Mouse (Mus musculus) activated CD4-positive, CD25-positive, alpha-beta regulatory T cell (primary cell): Measurements from ENCODE around the gene Lck. TPM values are rescaled to one million over a fixed set of nuclear protein-coding genes. Genes with fewer than 3 reads are reported as not detected.

Source experiments
- polyA plus RNA-seq, 2 experiments: library from polyadenylated mRNA; unstranded; fragments of 100-300 nt; shearing (Covaris generic); gene quantifications; one replicate each; pipeline ENCODE4 v1.2.1; 2017

The Lck gene
- 1,000 to 10,000 TPM; 1,347 to 1,373 TPM for polyA plus RNA-seq

GRCm38 (mm10) chr4:129573430-129573829 lies at the start of gene Lck:
Gene Lck, minus strand, starts transcription at chr4:129573641.

GRCm38 (mm10) chr4:129618786-129619691 lies 45.6 kb upstream of the Lck start, which contains the start of gene Iqcc:
Gene Iqcc, minus strand, starts transcription at chr4:129619099.

GRCm38 (mm10) chr4:129614093-129614492 lies 40.7 kb upstream of the Lck start, which contains the start of gene Dcdc2b:
Gene Dcdc2b, minus strand, starts transcription at chr4:129614257.

GRCm38 (mm10) chr4:129600233-129601158 lies 27.1 kb upstream of the Lck start, which contains the start of the genes Eif3i and Tmem234:
Gene Eif3i, minus strand, starts transcription at chr4:129600648.
Gene Tmem234, plus strand, starts transcription at chr4:129600668.

GRCm38 (mm10) chr4:129578466-129578865 lies 5.0 kb upstream of the Lck start, which contains the start of gene Fam167b:
Gene Fam167b, minus strand, starts transcription at chr4:129578549.

GRCm38 (mm10) chr4:129542592-129543141 lies 30.8 kb downstream of the Lck start, which contains the start of gene Hdac1:
Gene Hdac1, minus strand, starts transcription at chr4:129542713.

GRCm38 (mm10) chr4:129513086-129513767 lies 60.2 kb downstream of the Lck start, which contains the start of gene Marcksl1:
Gene Marcksl1, plus strand, starts transcription at chr4:129513581.

Other genes with a start within 250 kb of the Lck start
- 100 to 1,000 TPM; 350 to 355 TPM for gene Rbbp4, start 238.3 kb downstream of the Lck start, polyA plus RNA-seq
- 10 to 100 TPM; 93.9 to 95.4 TPM for gene Zbtb8os, start 237.9 kb downstream of the Lck start, polyA plus RNA-seq
- 10 to 100 TPM in 1 of 2 experiments, 1 to 10 TPM in 1; 9.3 to 10.8 TPM for gene Zbtb8a, start 195.5 kb downstream of the Lck start, polyA plus RNA-seq
- under 1 TPM in 1 of 2 experiments, not detected in 1; 0.05 TPM for gene Zbtb8b, start 132.8 kb downstream of the Lck start, polyA plus RNA-seq
- 10 to 100 TPM; 26.0 to 29.6 TPM for gene Bsdc1, start 112.1 kb downstream of the Lck start, polyA plus RNA-seq
- gene Tssk3, start 82.6 kb downstream of the Lck start, polyA plus RNA-seq: not detected
- gene Fam229a, start 82.5 kb downstream of the Lck start, polyA plus RNA-seq: not detected
- 10 to 100 TPM; 49.7 to 61.2 TPM for gene Marcksl1, start 60.1 kb downstream of the Lck start, polyA plus RNA-seq
- 100 to 1,000 TPM; 282 to 317 TPM for gene Hdac1, start 30.9 kb downstream of the Lck start, polyA plus RNA-seq
- gene Fam167b, start 4.9 kb upstream of the Lck start, polyA plus RNA-seq: under 1 TPM in 1 of 2 experiments, not detected in 1; 0.47 TPM
- gene Eif3i, start 27.0 kb upstream of the Lck start, polyA plus RNA-seq: 100 to 1,000 TPM; 194 to 246 TPM
- 100 to 1,000 TPM; 215 to 273 TPM for gene Tmem234, start 27.0 kb upstream of the Lck start, polyA plus RNA-seq
- gene Dcdc2b, start 40.6 kb upstream of the Lck start, polyA plus RNA-seq: 1 to 10 TPM; 4.6 to 7.9 TPM
- 10 to 100 TPM; 26.3 to 35.0 TPM for gene Iqcc, start 45.5 kb upstream of the Lck start, polyA plus RNA-seq
- 10 to 100 TPM; 29.9 to 68.8 TPM for gene Ccdc28b, start 50.3 kb upstream of the Lck start, polyA plus RNA-seq
- gene Txlna, start 67.4 kb upstream of the Lck start, polyA plus RNA-seq: 10 to 100 TPM; 60.1 to 66.5 TPM
- 10 to 100 TPM; 14.3 to 20.6 TPM for gene Kpna6, start 99.1 kb upstream of the Lck start, polyA plus RNA-seq
- gene Tmem39b, start 123.2 kb upstream of the Lck start, polyA plus RNA-seq: 10 to 100 TPM; 24.1 to 26.0 TPM
- gene Khdrbs1, start 168.7 kb upstream of the Lck start, polyA plus RNA-seq: 100 to 1,000 TPM; 139 to 167 TPM
- 100 to 1,000 TPM; 488 to 498 TPM for gene Ptp4a2, start 237.6 kb upstream of the Lck start, polyA plus RNA-seq